Mouse (Mus musculus) heart, adult 2 months (tissue): ENCODE results near the gene Sult3a1.

Experiments
- CTCF ChIP-seq: fragments of 200-600 bp; IDR thresholded peaks from 2 replicates; pipeline ENCODE4 v1.8.1; 2022; ENCODE audit warnings: antibody characterized with exemption, mild to moderate bottlenecking, moderate library complexity
- POLR2A ChIP-seq: fragments of 200-500 bp; IDR thresholded peaks from 2 replicates; pipeline ENCODE4 v1.6.1; 2011; ENCODE audit warnings: mild to moderate bottlenecking, low read depth, low read length, control low read depth; ENCODE audit not compliant: insufficient read depth

DNA sequence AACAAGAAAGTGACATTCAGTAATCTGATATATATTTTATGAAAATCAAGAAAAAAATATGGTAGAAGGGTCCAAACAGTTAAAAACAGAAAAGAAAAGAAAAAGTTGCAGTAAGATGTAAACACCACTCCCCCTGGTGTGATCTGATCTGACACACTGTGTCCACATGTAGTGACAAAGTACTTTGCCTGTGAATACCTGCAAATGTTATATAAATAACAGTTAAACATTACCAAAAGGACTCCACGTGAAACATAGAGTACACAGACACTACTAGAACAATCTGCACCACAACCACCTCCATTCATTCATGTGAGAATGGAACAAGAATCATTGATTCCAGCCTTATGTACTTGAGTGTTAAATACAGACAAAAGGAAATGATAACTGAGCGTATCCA lies 8.5 kb downstream of the Sult3a1 start:
- TF ChIP-seq CTCF, result no peak
- TF ChIP-seq POLR2A, result no peak
